Mouse (Mus musculus): ENCODE results near the gene Abcb10.
A peak's percentile ranks its signal among the peaks of the same experiment; 100 is the strongest.
"Not testable (repeated sequence)": the region's sequence is repeated elsewhere in the genome, so short reads cannot be mapped to it uniquely, and the experiment has no call there.

Gene Abcb10

DNA sequence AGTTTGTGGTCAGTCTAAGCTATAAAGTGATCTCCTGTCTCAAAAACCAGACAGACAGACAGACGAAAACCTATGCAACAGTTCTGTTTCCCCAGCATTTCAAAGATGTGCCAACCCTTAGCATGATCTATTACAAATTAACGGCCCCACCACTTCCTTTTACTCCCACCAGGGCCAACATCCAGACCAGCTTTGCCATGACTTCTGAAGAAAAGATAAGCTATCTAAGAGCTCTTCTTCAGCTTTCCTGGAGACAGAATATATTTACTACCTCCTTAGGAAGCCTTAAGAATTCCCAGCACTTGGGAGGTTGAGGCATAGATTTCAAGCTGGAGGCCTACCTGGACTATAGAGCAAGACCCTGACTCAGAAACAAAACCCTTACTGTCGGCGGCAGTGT is 2.7 kb downstream of the Abcb10 start:
- DNase-seq, result no peak

- DNase-seq, result no peak
Observed at GRCm38 (mm10) chr8:123978926-123979325, 4.0 kb downstream of the Abcb10 start.

DNA sequence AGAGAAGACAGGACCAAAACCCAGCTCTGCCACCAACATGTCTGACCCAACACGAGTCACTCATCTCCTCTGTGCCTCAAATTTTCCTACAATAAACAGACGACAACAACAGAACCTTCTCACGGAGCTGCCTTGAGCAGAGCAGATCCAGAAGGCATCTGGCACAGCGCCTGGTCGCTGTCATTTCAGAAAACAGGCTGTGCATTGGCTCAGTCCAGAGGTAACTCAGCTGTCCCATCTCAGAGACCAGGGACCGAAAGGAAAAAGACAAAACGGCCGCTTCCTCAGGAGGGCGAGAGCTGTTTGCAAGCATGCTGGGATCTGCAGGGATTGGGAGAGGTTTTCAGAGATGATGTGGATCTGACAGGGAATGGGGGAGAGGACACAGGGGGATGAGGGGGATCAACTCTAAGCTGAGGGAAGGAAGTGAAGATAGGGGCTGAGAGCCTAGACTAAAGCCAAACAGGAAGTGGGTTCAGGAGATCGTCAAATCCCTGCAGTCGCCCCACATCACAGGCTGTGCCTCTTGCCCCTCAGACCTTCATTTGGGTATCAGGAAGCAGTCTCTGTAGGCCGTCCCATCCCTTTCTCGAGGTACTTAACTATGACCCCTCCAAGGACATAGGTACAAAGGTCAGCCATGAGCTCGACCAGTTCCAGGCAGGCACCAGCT is 4.6 kb downstream of the Abcb10 start:
- DNase-seq, result peak; percentile 80 to 85

DNA sequence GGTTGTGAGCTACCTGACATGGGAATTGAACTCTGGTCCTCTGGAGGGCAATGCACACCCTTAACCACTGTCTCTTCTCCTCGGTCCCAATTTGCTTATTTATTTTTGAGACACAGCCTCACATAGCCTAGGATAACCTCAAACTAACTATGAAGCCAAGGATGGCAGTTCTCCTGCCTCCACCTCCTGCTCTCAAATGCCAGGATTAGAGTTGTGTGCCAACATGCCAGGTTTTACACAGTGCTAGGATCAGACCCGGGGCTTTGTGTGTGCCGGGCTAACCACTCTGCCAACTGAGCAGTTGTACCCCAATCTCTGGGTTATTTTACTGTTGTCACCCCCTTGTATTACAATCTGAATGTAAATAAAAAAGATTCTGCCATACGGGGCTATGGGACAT is 5.4 kb downstream of the Abcb10 start:
- no peak for DNase-seq

GRCm38 (mm10) chr8:123973495-123973894 is 9.4 kb downstream of the Abcb10 start:
- DNase-seq, result no peak

- DNase-seq, result no peak
Observed at GRCm38 (mm10) chr8:123966896-123967295, 16.0 kb downstream of the Abcb10 start.

- DNase-seq, result no peak
Observed at GRCm38 (mm10) chr8:123961371-123961770, 21.6 kb downstream of the Abcb10 start.

DNA sequence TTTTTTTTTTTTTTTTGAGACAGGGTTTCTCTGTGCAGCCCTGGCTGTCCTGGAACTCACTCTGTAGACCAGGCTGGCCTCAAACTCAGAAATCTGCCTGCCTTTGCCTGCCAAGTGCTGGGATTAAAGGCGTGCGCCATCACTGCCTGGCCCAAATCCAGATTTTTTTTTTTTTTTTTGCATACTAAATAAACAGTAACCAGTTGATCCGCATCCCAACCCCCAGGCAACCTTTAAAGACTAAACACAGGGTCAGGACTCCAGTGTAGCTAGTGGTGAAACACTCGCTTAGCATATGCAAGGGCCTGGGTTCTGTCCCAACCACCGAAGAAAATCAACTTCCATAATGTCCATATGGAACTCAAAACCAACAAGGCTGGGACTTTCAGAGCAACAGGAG is 22.4 kb downstream of the Abcb10 start:
- not testable (repeated sequence) for DNase-seq

DNA sequence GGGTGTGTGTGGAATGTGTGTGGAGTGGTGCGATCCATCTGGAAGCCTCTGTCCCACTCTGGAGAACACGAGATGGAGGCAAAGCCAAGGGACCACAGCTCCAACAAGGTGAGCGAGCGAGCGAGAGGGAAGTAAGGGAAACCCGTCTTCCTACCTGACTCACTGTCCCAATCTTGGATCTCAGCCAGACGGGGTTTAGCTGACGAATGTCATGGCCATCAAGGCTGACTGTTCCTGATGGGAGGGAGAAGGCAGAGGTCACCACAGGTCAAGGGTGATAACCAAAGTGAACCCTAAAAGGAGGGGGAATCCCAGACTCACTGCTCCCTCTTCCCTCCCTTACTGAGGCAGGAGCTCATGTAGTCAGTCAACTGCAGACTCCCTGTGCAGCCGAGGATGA is 22.9 kb downstream of the Abcb10 start:
- peak in 1 of 2 experiments; percentile 5 for DNase-seq

- DNase-seq, result no peak
Observed at GRCm38 (mm10) chr8:123959473-123959872, 23.4 kb downstream of the Abcb10 start.

DNA sequence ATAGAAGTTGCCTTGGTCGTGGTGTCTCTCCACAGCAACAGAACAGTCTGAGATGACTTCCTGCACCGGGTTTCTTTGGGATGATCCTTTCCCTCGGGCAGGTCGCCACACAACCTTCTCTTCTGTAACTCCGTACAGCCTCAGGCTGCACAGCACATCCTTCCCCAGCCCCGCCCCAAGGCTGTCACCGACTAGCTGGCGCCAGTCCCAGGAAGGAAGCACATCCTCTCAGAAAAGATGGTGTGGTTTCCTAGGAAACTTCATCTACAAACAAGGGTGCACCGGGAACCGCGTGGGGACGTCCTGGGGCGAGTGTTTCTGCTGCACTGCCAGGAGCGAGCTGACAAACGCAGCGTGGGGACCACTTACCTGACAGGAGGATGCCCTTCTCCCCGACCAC is 24.8 kb downstream of the Abcb10 start:
- peak; percentile 7 to 16 for DNase-seq

GRCm38 (mm10) chr8:123954246-123954645 is 28.7 kb downstream of the Abcb10 start:
- no peak for DNase-seq

- no peak for DNase-seq
Observed at GRCm38 (mm10) chr8:123953686-123954085, 29.2 kb downstream of the Abcb10 start.

DNA sequence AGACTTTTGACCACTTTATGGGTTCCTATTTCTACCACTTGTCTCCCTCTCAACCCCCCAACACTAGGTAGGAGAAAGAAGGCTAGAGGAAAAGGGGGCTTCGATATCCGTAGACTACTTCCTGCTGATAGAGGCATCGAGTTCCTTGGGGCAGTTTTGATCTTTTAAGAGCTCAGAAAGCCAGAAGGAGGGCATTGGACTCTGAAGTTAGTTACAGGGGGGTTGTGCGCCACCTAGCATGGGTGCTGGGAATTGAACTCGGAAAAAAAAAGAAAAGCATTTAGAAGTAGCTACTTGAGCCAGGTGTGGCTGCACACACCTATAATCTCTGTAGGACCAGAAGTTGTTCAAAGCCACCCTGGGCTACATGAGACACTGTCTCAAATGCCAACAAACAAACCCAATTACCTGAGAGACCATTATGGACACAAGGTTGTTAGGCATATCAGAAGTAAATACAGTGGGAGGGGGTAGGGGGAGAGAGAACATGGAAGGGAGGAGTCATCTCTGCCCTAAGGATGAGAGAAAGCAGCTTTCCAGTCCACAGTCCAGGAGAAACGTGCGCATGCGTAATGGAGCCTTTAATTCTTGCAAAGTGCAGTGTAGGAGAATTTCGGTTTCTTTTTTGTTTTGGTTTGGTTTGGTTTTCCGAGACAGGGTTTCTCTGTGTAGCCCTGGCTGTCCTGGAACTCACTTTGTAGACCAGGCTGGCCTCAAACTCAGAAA is 32.7 kb downstream of the Abcb10 start:
- peak; percentile 63 to 78 for DNase-seq

DNA sequence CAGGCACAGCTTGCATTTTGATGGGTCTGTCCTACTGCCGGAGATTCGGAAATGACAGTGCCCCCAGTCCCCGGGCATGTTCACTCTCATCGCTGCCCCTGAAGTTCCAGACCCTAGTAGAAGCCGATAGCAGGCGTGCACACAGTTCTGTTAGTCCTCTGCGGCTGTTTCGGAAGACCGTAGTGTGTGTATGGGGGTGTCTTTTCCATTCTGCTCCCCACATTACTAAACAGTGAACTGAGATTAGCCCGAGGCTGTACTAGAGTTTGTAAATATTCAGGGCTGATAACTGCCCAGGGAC is 33.3 kb downstream of the Abcb10 start:
- DNase-seq, result no peak

- DNase-seq, result peak; percentile 100
Observed at GRCm38 (mm10) chr8:123948942-123949685, 33.8 kb downstream of the Abcb10 start, which contains the start of gene Nup133. Gene Nup133, minus strand, starts transcription at chr8:123949265.

GRCm38 (mm10) chr8:123929026-123929425 is 53.9 kb downstream of the Abcb10 start:
- no peak for DNase-seq

- no peak for DNase-seq
Observed at GRCm38 (mm10) chr8:123925671-123926070, 57.3 kb downstream of the Abcb10 start.

DNA sequence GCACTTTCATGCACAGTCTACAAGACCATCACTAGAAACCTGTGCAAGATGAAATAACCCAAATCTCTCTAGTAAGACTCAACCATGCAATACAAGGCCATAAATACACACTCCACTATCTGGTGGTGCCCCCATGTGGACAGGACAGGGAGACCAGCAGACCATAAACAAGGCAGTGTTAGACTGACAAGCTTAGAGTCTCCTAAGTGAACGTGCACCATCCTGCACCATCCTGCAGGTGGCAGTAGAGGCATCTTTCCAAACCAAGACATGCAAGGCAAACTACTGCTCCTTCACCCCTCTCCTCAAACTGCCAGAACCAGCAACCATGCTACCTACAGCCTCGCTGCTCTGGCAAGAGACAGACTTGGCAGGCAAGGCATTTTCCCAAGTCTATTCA is 58.2 kb downstream of the Abcb10 start:
- peak; percentile 85 to 90 for DNase-seq

DNA sequence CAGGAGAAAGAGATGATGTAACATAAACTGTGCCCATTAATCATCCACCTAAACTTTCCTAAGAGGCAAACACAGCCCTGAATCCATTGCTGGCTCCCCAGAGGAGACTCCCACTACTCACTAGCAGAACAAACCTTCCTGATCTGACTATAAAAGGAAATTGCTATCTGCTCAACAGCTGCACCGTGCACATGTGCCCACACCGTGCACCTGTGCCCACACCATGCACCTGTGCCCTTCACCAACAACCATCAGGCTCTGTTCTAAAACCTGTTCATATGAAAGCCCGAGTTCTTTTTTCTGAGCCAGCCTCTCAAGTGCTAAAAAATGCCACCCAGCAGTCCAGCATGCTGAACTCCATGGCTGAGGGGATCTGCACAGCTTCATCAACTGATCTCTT is 68.3 kb downstream of the Abcb10 start:
- no peak for DNase-seq

GRCm38 (mm10) chr8:123912265-123912664 is 70.7 kb downstream of the Abcb10 start:
- no peak for DNase-seq

- DNase-seq, result no peak
Observed at GRCm38 (mm10) chr8:123907604-123908003, 75.3 kb downstream of the Abcb10 start.

DNA sequence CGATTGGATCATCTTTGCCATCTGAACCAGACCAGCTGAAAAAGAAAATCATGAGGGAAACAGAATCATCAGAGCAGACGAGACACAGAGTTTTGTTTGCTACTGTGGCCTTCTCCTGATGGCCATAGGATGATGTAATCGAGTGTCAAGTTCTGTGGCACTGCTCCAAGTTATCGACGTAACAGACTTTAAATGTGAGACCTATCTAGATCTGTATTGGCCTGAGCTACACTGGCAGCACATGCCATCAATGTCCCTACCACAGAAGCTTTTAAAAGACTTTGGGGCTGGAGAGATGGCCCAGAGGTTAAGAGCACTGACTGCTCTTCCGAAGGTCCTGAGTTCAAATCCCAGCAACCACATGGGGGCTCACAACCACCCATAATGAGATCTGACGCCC is 80.3 kb downstream of the Abcb10 start:
- no peak for DNase-seq
